Mouse (Mus musculus): ENCODE data around the gene Traf3.

- TF ChIP-seq CHD2 (IDR thresholded peaks at IDR 0.05; ENCODE audit: low read depth, low read length) (no peak), ZC3H11A (IDR thresholded peaks at IDR 0.05; ENCODE audit: borderline replicate concordance, low read depth, low read length) (no peak), ZNF384 (IDR thresholded peaks at IDR 0.05; ENCODE audit: low read depth, low read length) (no peak), HCFC1 (IDR thresholded peaks at IDR 0.05; ENCODE audit: borderline replicate concordance, insufficient read depth, low read length) (no peak), MAFK (IDR thresholded peaks at IDR 0.05; ENCODE audit: insufficient read depth, low read depth, low read length) (no peak)
Observed at GRCm38 (mm10) chr12:111233798-111234197, 67.6 kb downstream of the Traf3 start.

Data from ES-E14 (cell line).